Mouse (Mus musculus) limb, embryonic 11.5 days (tissue): ENCODE data around the gene Gnl1. TPM values are rescaled to one million over a fixed set of nuclear protein-coding genes. Genes with fewer than 3 reads are reported as not detected.
"Not testable (repeated sequence)": the region's sequence is repeated elsewhere in the genome, so short reads cannot be mapped to it uniquely, and the experiment has no call there.

Experiments used
- ATAC-seq: fragments of 200-750 bp; cut with Nextera tagmentation; 2 replicates; pipeline ENCODE4 v1.8.0; 2017; ENCODE audit warnings: low read depth; ENCODE audit not compliant: insufficient number of reproducible peaks, low FRiP score, low TSS enrichment
- DNase-seq: peaks from one replicate; pipeline ENCODE4 v3.0.0-alpha.2; 2015; ENCODE audit warnings: low spot score
- H3K27ac ChIP-seq: fragments of 300-500 bp; sonication (generic); replicated peaks from 2 replicates; pipeline ENCODE4 v1.5.1; 2014; ENCODE audit warnings: low read depth, mild to moderate bottlenecking, low read length
- H3K27me3 ChIP-seq: fragments of 300-500 bp; sonication (generic); 2 replicates; pipeline ENCODE4 v1.6.1; 2014; ENCODE audit warnings: mild to moderate bottlenecking, low read length, mixed read lengths; ENCODE audit not compliant: control insufficient read depth, insufficient read depth
- H3K36me3 ChIP-seq: fragments of 300-500 bp; sonication (generic); 2 replicates; pipeline ENCODE4 v1.6.1; 2014; ENCODE audit warnings: mild to moderate bottlenecking, low read length, moderate library complexity, mixed read lengths; ENCODE audit not compliant: control insufficient read depth, insufficient read depth
- H3K4me1 ChIP-seq: fragments of 300-500 bp; sonication (generic); 2 replicates; pipeline ENCODE4 v1.6.1; 2014; ENCODE audit warnings: low read length, mixed read lengths; ENCODE audit not compliant: control insufficient read depth, insufficient read depth
- H3K4me2 ChIP-seq: fragments of 300-500 bp; sonication (generic); 2 replicates; pipeline ENCODE4 v1.6.1; 2014; ENCODE audit warnings: low read depth, mild to moderate bottlenecking, moderate library complexity; ENCODE audit not compliant: severe bottlenecking
- H3K4me3 ChIP-seq: fragments of 300-500 bp; sonication (generic); 2 replicates; pipeline ENCODE4 v1.5.1; 2014; ENCODE audit warnings: low read depth, low read length
- H3K9ac ChIP-seq: fragments of 300-500 bp; sonication (generic); 2 replicates; pipeline ENCODE4 v1.6.1; 2014; ENCODE audit warnings: mild to moderate bottlenecking, low read length
- H3K9me3 ChIP-seq: fragments of 300-500 bp; sonication (generic); 2 replicates; pipeline ENCODE4 v1.6.1; 2016; ENCODE audit warnings: low read length; ENCODE audit not compliant: control insufficient read depth
- WGBS: fragments of 180-500 bp; shearing (Covaris S2); extraction: QIAGEN DNeasy Blood & Tissue Kit; methylation state at CpG from one replicate; pipeline ENCODE4 v1.1.7; 2014; 5-methylcytosine and 5-hydroxymethylcytosine counted together
- polyA plus RNA-seq: library from polyadenylated mRNA; unstranded; fragments of >200 nt; fragmentation: Nextera tagmentation; extraction: Ambion mirVana; gene quantifications from 2 replicates; pipeline ENCODE4 v1.2.1, GENCODE M21; 2014

Gene Gnl1
- 40.8 and 42.9 TPM in 2 replicates for polyA plus RNA-seq

GRCm38 (mm10) chr17:35979401-35980362 is at the start of gene Gnl1, which contains the start of gene Prr3:
Gnl1 (plus strand) TSS chr17:35979851.
Prr3 (minus strand) TSS chr17:35980236.
- DNase-seq = peak; percentile 96
- H3K4me3 ChIP-seq = peak within 1 kb of the TSS; percentile 82
- WGBS = under 1% methylated on average over 83 of the region's 109 CpGs
- peak within 1 kb of the TSS; percentile 90 for H3K4me2 ChIP-seq
- peak; percentile 81 for ATAC-seq
- no peaks in the 10 kb centered on the region for H3K9me3 ChIP-seq
- H3K9ac ChIP-seq = peak within 1 kb of the TSS; percentile 77
- peaks cover 15% of the 10 kb centered on the region; the same call in 1 of the 2 replicates for H3K36me3 ChIP-seq
- peak within 1 kb of the TSS; percentile 90 for H3K27ac ChIP-seq
- H3K27me3 ChIP-seq = no peaks in the 10 kb centered on the region
- H3K4me1 ChIP-seq = peaks cover 10% of the 10 kb centered on the region

GRCm38 (mm10) chr17:35930627-35931026 is 49.0 kb upstream of the Gnl1 start:
- no peaks in the 10 kb centered on the region for H3K9me3 ChIP-seq
- peaks cover 30% of the 10 kb centered on the region for H3K36me3 ChIP-seq
- WGBS = 92% methylated on average over 12 of the region's 12 CpGs
- no peak overlapping the region for H3K4me3 ChIP-seq
- ATAC-seq (no peak), DNase-seq (no peak)
- H3K4me1 ChIP-seq = no peaks in the 10 kb centered on the region
- H3K4me2 ChIP-seq = no peak overlapping the region
- H3K9ac ChIP-seq = no peak overlapping the region
- H3K27me3 ChIP-seq = no peaks in the 10 kb centered on the region
- no peak overlapping the region for H3K27ac ChIP-seq

- Histone ChIP-seq H3K4me2 (no peak overlapping the region), H3K27me3 (no peaks in the 10 kb centered on the region), H3K4me3 (no peak overlapping the region), H3K36me3 (peaks cover 23% of the 10 kb centered on the region), H3K4me1 (no peaks in the 10 kb centered on the region), H3K9me3 (no peaks in the 10 kb centered on the region), H3K27ac (no peak overlapping the region), H3K9ac (no peak overlapping the region)
- WGBS = 91% methylated on average over 4 of the region's 4 CpGs
- ATAC-seq = no peak
- no peak for DNase-seq
These were observed 47.0 kb upstream of the Gnl1 start for GRCm38 (mm10) chr17:35932608-35933007.

GRCm38 (mm10) chr17:35935763-35936162 is 43.9 kb upstream of the Gnl1 start:
- not testable (repeated sequence) for H3K9ac ChIP-seq, H3K27me3 ChIP-seq, ATAC-seq, DNase-seq, H3K4me3 ChIP-seq, H3K4me1 ChIP-seq, H3K4me2 ChIP-seq, H3K27ac ChIP-seq, H3K9me3 ChIP-seq, H3K36me3 ChIP-seq
- WGBS = 87% methylated on average over 14 of the region's 14 CpGs

- Histone ChIP-seq H3K9ac (no peak overlapping the region), H3K4me2 (no peak overlapping the region), H3K27ac (no peak overlapping the region), H3K27me3 (no peaks in the 10 kb centered on the region), H3K4me1 (no peaks in the 10 kb centered on the region), H3K9me3 (no peaks in the 10 kb centered on the region), H3K4me3 (no peak overlapping the region), H3K36me3 (no peaks in the 10 kb centered on the region)
- ATAC-seq = 0 out of 2 replicates have a peak, but pooled peaks have one; percentile 62
- DNase-seq = peak; percentile 56
- WGBS = 49% methylated on average over 2 of the region's 2 CpGs
These were observed 41.8 kb upstream of the Gnl1 start for GRCm38 (mm10) chr17:35937700-35938348.

- 51% methylated on average over 2 of the region's 2 CpGs for WGBS
- ATAC-seq = no peak
These were observed 40.5 kb upstream of the Gnl1 start for GRCm38 (mm10) chr17:35939108-35939507.

GRCm38 (mm10) chr17:35939941-35940340 is 39.7 kb upstream of the Gnl1 start:
- Histone ChIP-seq H3K27me3 (no peaks in the 10 kb centered on the region), H3K36me3 (no peaks in the 10 kb centered on the region), H3K4me2 (no peak overlapping the region), H3K9ac (no peak overlapping the region), H3K9me3 (no peaks in the 10 kb centered on the region), H3K4me1 (no peaks in the 10 kb centered on the region), H3K27ac (no peak overlapping the region), H3K4me3 (no peak overlapping the region)
- WGBS = 74% methylated on average over 1 of the region's 1 CpGs
- ATAC-seq = no peak
- DNase-seq = no peak

More at GRCm38 (mm10) chr17:35939108-35939507, 40.5 kb upstream of the Gnl1 start:
- no peak overlapping the region for H3K9ac ChIP-seq
- H3K4me2 ChIP-seq = no peak overlapping the region
- no peaks in the 10 kb centered on the region for H3K9me3 ChIP-seq
- H3K4me3 ChIP-seq = no peak overlapping the region
- no peaks in the 10 kb centered on the region for H3K36me3 ChIP-seq
- no peaks in the 10 kb centered on the region for H3K27me3 ChIP-seq
- no peaks in the 10 kb centered on the region for H3K4me1 ChIP-seq
- no peak for DNase-seq
- H3K27ac ChIP-seq = no peak overlapping the region

- not testable (repeated sequence) for H3K27me3 ChIP-seq, DNase-seq, H3K27ac ChIP-seq, H3K9ac ChIP-seq, ATAC-seq, H3K4me3 ChIP-seq, H3K9me3 ChIP-seq, H3K36me3 ChIP-seq, H3K4me1 ChIP-seq, H3K4me2 ChIP-seq
These were observed 28.7 kb upstream of the Gnl1 start for GRCm38 (mm10) chr17:35950946-35951345.
